Mouse (Mus musculus) adipocyte (in vitro differentiated cells): Measurements from ENCODE around the gene Rbm17.
"Not testable (repeated sequence)": the region's sequence is repeated elsewhere in the genome, so short reads cannot be mapped to it uniquely, and the experiment has no call there.

Experiments
- DNase-seq: peaks from one replicate; pipeline ENCODE4 v3.0.0-alpha.2; 2016; ENCODE audit warnings: low spot score

Gene Rbm17

DNA sequence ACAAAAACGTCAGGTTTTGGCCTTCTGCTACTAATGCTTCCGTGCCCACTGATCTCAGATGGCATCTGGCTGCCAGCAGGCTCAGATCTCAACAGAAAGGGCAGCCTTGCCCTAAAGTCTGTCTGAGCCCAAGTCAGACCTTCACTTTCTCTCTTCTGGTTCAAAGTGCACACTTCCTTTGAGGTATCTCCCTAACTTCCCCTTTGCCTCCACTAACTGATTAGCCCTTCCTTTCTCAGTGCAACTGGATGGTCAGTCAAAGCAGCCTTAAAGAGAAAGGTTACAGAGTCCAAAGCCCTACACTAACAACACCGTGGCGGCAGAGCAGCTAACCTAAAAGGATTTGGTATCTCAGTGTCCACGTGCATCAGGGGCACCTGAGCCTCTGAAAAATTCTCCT lies 59.6 kb downstream of the Rbm17 start:
- no peak for DNase-seq

DNA sequence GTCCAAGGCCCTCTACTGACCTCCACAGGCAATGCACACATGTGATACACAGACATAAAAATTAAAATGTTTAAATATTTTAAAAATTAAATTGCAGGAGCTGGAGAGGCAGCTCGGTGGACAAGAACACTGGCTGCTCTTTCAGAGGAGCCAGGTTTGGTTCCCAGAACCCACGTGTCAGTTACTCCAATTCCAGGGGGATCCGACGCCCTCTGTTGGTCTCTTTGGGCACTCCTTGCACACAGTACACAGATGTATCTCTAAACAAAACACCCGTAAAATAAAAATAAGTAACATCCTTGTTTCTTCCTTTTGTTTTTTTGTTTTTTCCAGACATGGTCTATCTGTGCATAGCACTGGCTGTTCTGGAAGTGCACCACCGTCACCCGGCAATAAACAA lies 60.8 kb downstream of the Rbm17 start:
- no peak for DNase-seq

DNA sequence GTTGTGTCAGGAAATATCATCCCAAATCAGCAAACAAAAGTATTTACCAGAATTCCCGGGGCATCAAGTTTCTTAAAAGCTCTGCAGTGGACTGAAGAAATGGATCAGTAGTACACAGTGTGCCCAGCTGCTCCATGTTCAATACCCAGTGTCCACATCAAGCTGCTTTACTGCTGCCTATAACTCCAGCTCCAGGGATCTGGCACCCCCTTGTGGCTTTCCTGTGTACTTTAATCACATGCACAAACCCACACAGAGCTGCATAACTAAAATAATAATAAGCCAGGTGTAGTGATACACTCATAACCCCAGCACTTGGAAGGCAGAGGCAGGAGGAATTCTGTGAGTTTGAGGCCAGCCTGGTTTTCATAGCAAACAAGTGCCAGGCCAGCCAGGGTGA lies 61.3 kb downstream of the Rbm17 start:
- peak; percentile 86 for DNase-seq

DNA sequence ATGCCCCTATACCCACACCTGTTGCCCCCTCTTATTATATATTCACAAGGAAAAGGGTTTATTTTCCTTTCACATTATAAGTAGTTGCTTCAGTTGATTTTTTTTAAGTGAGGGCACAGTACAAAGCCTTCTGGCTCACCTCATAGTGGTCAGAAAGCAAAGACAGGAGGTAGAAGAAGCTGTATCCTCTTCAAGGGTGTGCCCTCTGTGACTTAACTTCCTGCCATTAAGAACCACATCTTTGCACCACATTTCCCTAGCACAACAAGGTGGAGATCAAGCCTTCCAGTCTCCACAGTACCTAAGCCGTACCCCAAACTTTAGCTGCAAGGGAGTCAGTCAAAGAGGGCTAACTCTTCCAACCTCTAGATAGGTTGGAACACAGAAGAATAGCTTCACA lies 61.8 kb downstream of the Rbm17 start:
- DNase-seq: no peak

DNA sequence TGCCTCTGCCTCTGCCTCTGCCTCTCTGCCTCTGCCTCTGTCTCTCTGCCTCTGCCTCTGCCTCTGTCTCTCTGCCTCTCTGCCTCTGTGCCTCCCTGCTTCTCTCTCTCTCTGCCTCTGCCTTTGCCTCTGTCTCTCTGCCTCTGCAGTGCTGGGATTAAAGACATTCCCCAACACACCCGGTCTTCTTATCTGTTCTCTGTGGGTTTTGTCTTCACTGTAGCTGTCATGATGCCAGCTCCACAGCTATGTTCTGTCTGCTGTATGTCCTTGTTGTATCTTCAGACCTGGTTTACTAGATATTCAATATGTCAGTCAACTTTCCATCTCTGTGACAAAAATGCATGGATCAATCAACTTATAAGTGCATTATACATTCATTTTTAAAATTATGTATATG lies 62.4 kb downstream of the Rbm17 start:
- not testable (repeated sequence) for DNase-seq

DNA sequence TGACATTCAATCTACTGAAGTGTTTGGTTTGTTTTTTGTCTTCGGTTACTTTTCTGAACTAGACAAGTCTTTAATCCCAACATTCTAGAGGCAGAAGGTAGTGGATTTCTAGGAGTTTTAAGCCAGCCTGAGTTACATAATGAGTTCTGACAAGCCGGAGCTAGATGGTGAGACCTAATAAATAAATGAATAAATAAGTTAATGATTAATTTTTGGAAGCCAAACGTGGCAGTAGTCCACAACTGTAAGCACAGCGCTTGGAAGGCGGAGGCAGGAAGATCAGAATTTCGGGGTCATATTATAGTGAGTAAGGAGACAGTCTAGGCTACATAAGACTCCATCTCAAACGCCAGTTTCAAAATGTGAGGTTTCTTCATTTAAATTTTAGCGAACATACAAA lies 68.0 kb downstream of the Rbm17 start:
- no peak for DNase-seq
